Mouse (Mus musculus): Measurements from ENCODE around the gene Pfkfb3.

DNA sequence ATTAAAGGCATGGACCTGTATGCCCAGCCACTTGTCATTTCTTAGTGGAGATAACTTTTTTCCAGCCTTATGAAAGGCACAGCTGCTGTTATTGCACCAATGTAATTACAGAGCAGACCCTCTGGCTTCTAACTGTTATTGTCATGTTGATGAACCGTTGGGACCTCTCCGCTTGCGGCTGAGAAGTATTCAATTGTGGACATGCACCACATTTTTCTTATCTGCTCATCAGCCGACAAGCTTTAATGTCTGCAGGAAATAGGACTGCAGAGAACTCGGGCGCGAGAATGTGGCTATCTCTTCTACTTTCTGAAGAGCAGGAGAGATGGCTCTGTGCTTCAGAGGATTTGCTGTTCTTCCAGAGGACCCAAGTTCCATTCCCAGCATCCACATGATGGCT lies 12.4 kb upstream of the Pfkfb3 start:
- no peak for TF ChIP-seq CTCF (conservative IDR thresholded peaks at IDR 0.05; ENCODE audit: insufficient read depth, insufficient read length, low read depth, low read length)
- TF ChIP-seq POLR2A (IDR thresholded peaks at IDR 0.05; ENCODE audit: low read depth, low read length) = no peak
